Mouse (Mus musculus): ENCODE data around the gene Oaz2.
"Not testable (repeated sequence)": the region's sequence is repeated elsewhere in the genome, so short reads cannot be mapped to it uniquely, and the experiment has no call there.

The Oaz2 gene

DNA sequence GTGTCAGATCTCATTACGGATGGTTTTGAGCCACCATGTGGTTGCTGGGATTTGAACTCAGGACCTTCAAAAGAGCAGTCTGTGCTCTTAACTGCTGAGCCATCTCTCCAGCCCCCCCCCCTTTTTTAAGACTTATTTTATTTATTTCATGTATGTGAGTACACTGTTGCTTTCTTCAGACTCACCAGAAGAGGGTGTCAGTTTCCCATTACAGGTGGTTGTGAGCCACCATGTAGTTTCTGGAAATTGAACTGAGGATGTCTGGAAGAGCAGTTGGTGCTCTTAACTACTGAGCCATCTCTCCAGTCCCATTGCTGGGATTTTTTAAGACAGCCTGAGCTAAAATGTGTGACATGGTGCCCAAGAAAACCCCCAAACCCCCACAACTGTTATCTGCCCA, 15.8 kb upstream of the Oaz2 start:
- DNase-seq (ENCODE audit: low spot score) = not testable (repeated sequence)

DNA sequence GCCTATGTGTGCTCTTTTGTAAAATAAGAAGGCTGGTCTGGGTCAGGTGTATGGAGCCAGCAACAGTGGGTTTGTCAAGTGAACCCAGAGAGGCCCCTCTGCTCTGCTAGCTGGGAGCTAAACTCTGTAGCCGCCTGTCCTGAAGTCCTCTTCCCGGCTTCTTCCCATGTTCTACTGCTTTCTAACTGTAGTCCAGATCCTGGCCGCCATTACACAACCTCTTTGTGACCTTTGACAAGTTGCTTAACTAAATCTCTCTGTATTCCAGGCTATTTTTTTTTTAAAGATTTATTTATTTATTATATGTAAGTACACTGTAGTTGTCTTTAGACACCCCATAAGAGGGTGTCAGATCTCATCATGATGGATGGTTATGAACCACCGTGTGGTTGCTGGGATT, 14.1 kb upstream of the Oaz2 start:
- no peak for DNase-seq (ENCODE audit: low spot score)

- no peak for DNase-seq (ENCODE audit: low spot score)
Measured at GRCm38 (mm10) chr9:65654700-65655237, 13.0 kb upstream of the Oaz2 start.

- no peak for DNase-seq (ENCODE audit: low spot score)
Measured at GRCm38 (mm10) chr9:65655540-65655939, 12.3 kb upstream of the Oaz2 start.

DNA sequence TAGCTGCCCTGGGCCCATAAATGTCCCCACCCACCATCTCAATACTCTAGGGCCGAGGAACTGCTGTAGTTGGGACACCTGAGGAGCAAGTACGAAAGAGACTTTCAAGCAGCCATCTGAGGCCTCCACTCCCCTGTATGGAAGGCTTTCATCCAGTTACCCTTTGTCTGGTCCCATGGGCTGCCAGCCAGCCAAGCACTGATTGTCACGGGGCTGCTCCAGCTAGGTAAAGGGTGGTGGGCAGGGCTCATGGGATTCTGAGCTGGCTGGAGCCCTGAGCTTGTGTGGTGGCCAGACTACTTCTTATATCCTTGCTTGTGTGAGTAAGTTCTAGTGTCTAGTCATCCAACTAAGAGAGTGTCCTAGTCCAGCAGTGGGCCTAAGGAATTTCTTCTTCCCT, 10.6 kb upstream of the Oaz2 start:
- DNase-seq (ENCODE audit: low spot score) = no peak

GRCm38 (mm10) chr9:65661029-65661428, 6.8 kb upstream of the Oaz2 start:
- DNase-seq (ENCODE audit: low spot score) = no peak

- DNase-seq (ENCODE audit: low spot score) = no peak
Measured at GRCm38 (mm10) chr9:65661493-65661892, 6.3 kb upstream of the Oaz2 start.

DNA sequence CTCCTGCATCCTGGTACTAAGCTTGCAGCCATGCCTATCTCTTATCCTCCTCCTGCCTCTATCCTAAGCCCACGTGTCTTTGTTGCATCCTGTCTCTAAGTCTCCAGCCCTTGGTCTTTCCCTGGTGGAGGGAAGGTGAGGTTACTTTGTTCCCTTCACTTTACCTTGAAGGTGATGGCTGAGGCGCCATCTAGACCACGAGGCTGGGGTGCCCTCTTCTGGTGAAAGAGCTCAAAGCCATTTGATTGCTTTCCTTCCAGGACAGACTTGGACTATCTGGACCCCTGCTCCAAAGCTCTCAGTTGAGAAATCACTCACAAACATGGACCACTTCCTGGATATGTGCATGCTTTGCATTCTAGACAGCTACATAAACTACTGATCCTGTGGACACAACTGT, 3.6 kb upstream of the Oaz2 start:
- peak; percentile 58 for DNase-seq (ENCODE audit: low spot score)

DNA sequence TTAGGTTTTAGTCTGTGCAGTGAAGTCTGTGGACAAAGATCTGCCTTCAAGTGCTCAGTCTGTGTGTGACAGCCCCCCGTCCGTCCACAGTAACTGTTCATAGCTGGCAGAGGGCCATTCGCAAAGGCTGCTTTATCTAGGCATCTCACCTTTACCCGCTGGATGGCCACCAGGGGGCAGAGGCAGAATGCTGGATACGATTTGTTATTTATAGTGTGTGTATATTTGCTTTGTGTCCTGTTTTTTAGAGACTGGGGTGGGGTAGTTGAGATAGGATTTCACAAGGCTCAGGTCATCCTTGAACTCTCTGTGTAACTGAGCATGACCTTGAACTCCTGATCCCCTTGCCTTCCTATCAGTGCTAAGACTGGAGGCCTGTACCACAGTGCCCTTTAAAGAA, 1.8 kb upstream of the Oaz2 start:
- DNase-seq (ENCODE audit: low spot score) = peak; percentile 69

DNA sequence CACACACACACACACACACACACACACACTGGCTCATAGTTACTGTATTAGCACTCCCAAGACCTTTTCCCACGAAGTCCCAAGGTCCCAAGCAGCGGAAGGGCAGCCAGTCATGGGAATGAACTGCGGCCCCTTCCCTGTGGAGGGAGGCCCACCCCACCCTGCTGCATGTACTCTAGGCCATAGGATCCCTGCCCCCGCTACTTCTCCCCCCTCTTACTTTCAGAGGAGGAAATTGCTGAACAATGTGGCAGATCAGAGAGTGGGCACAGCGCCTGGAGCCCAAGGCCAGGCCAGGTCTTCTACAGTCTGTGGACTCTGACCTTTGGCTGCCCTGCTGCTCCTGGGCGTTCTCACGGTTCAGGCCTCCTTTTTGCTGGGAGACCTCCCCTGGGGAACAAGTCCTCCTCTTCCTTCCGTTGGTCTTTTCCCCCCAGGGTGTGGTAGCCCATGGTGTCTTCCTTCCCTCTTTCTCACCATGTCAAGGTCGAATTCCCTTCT, 3.7 kb downstream of the Oaz2 start:
- no peak for DNase-seq (ENCODE audit: low spot score)

- DNase-seq (ENCODE audit: low spot score) = no peak
Measured at GRCm38 (mm10) chr9:65672996-65673395, 5.2 kb downstream of the Oaz2 start.

DNA sequence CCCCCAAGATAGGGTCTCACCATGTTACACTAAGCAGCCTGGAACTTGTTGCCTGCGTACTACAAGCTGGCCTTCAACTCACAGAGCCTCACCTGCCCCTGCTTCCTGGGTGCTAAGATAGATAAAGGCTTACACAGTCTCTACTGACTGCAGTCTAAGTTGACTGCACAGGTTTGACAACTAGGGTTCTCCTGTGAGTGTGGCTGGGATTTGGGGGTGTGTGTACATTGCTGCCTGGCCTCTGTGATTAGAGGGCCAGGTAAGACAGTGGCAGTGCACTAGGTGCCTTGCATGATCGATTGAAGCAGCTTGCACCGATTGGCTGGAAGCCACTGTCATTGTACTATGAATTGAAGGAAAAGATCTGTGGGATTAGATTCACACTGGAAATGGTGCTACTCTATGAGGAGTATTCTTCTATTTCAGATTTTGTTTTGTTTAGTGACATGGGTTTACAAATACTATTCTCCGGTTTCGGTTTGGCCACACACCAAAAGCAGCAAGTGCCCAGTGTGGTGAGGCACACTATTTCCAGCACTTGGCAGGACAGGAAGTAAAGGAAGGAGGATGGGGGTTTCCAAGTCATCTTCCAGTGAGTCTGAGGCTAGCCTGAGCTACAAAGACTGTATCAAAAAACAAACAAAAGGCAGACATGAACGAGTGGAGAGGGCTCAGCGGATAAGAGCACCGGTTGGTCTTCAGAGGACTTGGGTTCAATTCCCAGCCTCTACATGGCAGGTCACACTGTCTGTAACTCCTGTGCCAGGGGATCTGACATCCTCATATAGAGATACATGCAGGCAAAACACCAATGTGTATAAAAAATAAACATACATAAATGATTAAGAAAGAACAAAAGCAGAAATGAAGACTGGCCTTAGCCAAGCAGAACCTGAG, 7.9 kb downstream of the Oaz2 start:
- no peak for DNase-seq (ENCODE audit: low spot score)

DNA sequence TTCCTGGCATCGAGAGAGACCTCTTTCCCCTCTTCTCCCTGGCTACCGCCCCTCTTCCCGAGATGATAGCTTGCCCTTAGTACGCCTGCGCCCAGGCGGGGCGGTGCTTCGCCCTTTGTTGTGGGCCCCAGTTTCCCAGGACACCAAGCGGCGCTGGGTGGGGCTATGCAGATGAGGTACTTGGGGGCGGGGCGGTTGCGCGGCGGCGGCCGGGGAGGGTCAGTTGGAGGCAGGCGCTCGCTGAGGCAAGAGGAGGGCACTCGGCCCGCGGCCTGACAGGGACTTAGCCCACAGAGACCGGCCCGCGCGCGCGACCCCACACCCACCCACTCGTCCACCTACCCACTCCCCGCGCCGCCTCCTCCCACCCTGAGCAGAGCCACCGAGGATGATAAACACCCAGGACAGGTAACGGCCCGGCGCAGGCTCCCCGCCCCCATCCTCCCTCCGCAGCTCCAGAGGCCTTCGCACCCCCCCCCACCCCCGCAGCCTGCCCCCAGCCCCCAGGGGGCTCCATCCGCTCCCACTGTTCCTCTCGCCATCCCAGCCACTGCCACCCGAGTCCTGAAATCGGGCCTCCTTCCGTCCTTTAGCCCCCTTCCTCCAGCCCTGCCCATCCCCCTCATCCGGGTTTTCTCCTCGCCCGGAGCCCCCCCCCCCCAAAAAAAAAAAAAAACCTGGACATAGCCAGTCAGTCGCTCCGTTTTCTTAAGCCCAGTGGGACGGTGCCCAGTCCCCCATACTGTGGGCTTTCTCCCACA, 8.7 kb downstream of the Oaz2 start:
- peak; percentile 96 for DNase-seq (ENCODE audit: low spot score)

- DNase-seq (ENCODE audit: low spot score) = no peak
Measured at GRCm38 (mm10) chr9:65677119-65677462, 9.3 kb downstream of the Oaz2 start.

DNA sequence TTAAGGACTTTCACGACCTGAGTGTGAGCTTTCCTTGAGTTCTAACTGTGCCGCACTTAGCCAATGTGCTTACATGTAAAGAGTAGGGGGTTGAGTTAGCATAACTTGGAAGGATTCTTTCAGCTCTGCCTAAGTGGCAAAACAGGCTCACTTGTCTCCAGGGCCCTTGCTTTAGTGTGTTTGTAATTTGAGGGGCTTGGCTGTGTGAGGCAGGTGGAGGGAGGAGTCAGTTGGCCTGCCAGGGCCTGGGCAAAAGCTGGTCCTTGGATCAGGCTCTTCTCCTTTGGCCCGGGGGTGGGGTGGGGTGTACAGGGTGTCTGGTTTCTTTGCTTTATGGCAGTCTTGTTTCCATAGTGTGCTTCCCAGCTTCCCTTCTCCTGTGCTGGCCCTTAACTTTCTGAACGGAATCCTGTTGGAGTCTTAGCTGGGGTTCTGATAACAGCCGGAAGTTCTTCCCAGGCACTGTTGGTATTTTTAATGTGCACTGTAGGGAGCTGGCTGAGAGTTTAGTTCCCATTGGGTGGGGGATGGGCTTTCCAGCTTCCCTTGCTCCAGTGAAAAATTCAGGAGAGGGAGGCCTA, 11.5 kb downstream of the Oaz2 start:
- peak; percentile 22 for DNase-seq (ENCODE audit: low spot score)

DNA sequence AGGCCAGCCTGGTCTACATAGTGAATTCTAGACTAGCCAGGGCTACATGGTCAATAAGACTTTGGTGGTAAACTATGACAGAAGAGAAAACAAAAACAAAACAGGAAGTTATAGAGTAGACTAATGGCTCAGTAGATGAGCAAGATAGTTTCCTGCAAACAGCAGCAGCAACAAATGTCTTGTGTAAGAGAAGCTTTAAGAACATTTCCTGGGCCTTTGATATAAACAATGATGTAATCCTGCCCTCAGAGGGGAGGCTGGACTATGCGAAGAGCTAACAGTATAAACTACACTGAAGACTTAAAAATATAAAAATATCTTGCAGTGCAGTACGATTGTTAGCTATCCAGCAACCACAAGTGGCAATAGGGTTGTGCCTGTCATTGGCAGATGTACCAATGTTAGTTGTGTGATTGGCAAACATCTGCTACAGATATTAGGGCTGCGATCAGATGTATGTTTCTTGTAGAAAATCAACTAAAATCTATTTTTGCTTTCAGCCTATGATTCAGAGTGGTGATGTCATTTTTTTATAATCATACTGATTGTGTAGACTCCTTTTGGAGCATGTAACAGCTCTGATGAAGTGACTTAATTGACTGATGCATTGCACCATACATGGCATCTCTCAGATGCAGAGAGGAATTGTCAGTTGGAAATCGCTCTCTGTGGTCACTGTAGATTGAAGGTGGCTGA, 13.3 kb downstream of the Oaz2 start:
- DNase-seq (ENCODE audit: low spot score) = no peak

GRCm38 (mm10) chr9:65681634-65681940, 13.8 kb downstream of the Oaz2 start:
- DNase-seq (ENCODE audit: low spot score) = no peak

- DNase-seq (ENCODE audit: low spot score) = no peak
Measured at GRCm38 (mm10) chr9:65682183-65682582, 14.4 kb downstream of the Oaz2 start.

DNA sequence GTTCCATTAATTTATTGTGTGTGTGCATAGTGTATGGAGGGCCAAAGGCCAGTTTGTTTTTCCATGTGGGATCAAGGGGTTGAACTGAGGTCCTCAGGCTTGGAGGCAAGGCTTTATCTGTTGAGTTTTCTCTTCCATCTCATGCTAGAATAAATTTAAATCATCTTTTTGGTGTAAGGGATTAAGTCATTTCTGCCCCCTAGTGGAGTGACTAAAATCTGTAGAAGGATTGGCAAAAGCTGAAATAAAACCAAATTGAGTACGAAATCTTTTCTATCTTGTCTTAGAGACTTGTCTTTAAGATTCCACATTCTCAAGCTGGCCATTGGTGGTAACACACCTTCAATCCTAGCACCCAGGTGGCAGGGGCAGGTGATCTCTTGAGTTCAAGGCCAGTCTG, 15.2 kb downstream of the Oaz2 start:
- DNase-seq (ENCODE audit: low spot score) = peak; percentile 37

- DNase-seq (ENCODE audit: low spot score) = no peak
Measured at GRCm38 (mm10) chr9:65684704-65685103, 16.9 kb downstream of the Oaz2 start.

GRCm38 (mm10) chr9:65689869-65690268, 22.1 kb downstream of the Oaz2 start:
- not testable (repeated sequence) for DNase-seq (ENCODE audit: low spot score)

DNA sequence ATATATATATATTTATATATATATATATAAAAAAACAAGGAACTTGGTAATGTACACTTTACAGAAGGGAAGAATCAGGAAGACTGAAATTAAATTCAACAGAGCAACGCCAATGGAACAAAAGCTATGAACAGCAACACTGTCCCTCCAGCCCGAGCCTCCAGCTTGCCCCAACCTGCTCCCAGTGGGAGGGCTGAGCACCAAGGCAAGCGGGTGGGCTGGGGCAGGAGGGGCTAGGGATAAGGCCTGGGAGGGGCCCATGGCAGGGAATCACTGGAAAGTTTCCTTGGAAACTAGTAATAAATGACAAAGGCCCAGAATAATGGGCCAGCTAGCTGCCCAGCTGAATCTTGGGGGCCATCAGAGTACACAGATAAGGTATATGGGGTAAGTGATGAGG, 24.7 kb downstream of the Oaz2 start:
- DNase-seq (ENCODE audit: low spot score) = no peak
